Mouse (Mus musculus) thymus, adult 2 months (tissue): ENCODE data around the gene Thoc2.

Source experiments
- CTCF ChIP-seq: fragments of 200-500 bp; IDR thresholded peaks from 2 replicates; pipeline ENCODE4 v1.5.1; 2012; ENCODE audit warnings: mild to moderate bottlenecking, control low read depth, low read length, moderate library complexity, borderline replicate concordance; ENCODE audit not compliant: control insufficient read depth, poor library complexity, insufficient read depth; ENCODE audit errors: extremely low read depth
- POLR2A ChIP-seq: fragments of 200-500 bp; IDR thresholded peaks from 2 replicates; pipeline ENCODE4 v1.6.1; 2012; ENCODE audit warnings: mild to moderate bottlenecking, low read length, control low read depth, moderate library complexity; ENCODE audit not compliant: control insufficient read depth, poor library complexity, insufficient read depth; ENCODE audit errors: extremely low read depth

- TF ChIP-seq CTCF (no peak), POLR2A (no peak)
Observed at GRCm38 (mm10) chrX:41969341-41969740, 48.9 kb upstream of the Thoc2 start.
